Mouse (Mus musculus): ENCODE data around the gene Krt8.

- TF ChIP-seq CTCF (IDR thresholded peaks at IDR 0.05; ENCODE audit: low read depth, low read length) (peak; percentile 51), POLR2A (IDR thresholded peaks at IDR 0.05; ENCODE audit: insufficient read depth, low read length) (no peak)
Observed at GRCm38 (mm10) chr15:102017918-102018463, 13.7 kb upstream of the Krt8 start.

All from ES-Bruce4 (cell line).